Mouse (Mus musculus): ENCODE measurements around the gene Slc9a2.

- TF ChIP-seq CTCF (IDR thresholded peaks at IDR 0.05; ENCODE audit: low read depth, low read length): no peak
- no peak for TF ChIP-seq POLR2A (IDR thresholded peaks at IDR 0.05; ENCODE audit: borderline replicate concordance, low read depth, low read length)
These were observed 47.8 kb upstream of the Slc9a2 start for GRCm38 (mm10) chr1:40632407-40633062.

All from bone marrow macrophage, adult 2 months (primary cell).